Mouse (Mus musculus): ENCODE results near the gene Ube2e2. TPM values are rescaled to one million over a fixed set of nuclear protein-coding genes. Genes with fewer than 3 reads are reported as not detected.

Ube2e2 gene
- total RNA-seq (2015) (4.3 and 5.1 TPM in 2 replicates), total RNA-seq (2017) (4.8 and 5.4 TPM in 2 replicates)

GRCm38 (mm10) chr14:18893947-18894445 lies at the start of gene Ube2e2:
Gene Ube2e2 (minus strand): TSS chr14:18894267.
- ATAC-seq (ENCODE audit: poor library complexity, severe bottlenecking), result 0 out of 2 replicates have a peak, but pooled peaks have one; percentile 12

GRCm38 (mm10) chr14:18940068-18940467 lies 46.0 kb upstream of the Ube2e2 start:
- ATAC-seq (ENCODE audit: poor library complexity, severe bottlenecking), result 0 out of 2 replicates have a peak, but pooled peaks have one; percentile 30

GRCm38 (mm10) chr14:18903553-18903952 lies 9.5 kb upstream of the Ube2e2 start:
- ATAC-seq (ENCODE audit: poor library complexity, severe bottlenecking), result no peak

GRCm38 (mm10) chr14:18893121-18893946 lies 733 bp downstream of the Ube2e2 start:
- peak; percentile 88 for ATAC-seq (ENCODE audit: poor library complexity, severe bottlenecking)

GRCm38 (mm10) chr14:18889571-18889970 lies 4.5 kb downstream of the Ube2e2 start:
- ATAC-seq (ENCODE audit: poor library complexity, severe bottlenecking), result no peak

- no peak for ATAC-seq (ENCODE audit: poor library complexity, severe bottlenecking)
Measured at GRCm38 (mm10) chr14:18882493-18882892, 11.6 kb downstream of the Ube2e2 start.

GRCm38 (mm10) chr14:18870716-18871115 lies 23.4 kb downstream of the Ube2e2 start:
- no peak for ATAC-seq (ENCODE audit: poor library complexity, severe bottlenecking)

GRCm38 (mm10) chr14:18828661-18829060 lies 65.4 kb downstream of the Ube2e2 start:
- no peak for ATAC-seq (ENCODE audit: poor library complexity, severe bottlenecking)

GRCm38 (mm10) chr14:18826753-18827152 lies 67.3 kb downstream of the Ube2e2 start:
- ATAC-seq (ENCODE audit: poor library complexity, severe bottlenecking), result no peak

- ATAC-seq (ENCODE audit: poor library complexity, severe bottlenecking), result no peak
Measured at GRCm38 (mm10) chr14:18820713-18821112, 73.4 kb downstream of the Ube2e2 start.

- ATAC-seq (ENCODE audit: poor library complexity, severe bottlenecking), result no peak
Measured at GRCm38 (mm10) chr14:18796857-18797256, 97.2 kb downstream of the Ube2e2 start.

- no peak for ATAC-seq (ENCODE audit: poor library complexity, severe bottlenecking)
Measured at GRCm38 (mm10) chr14:18795787-18796186, 98.3 kb downstream of the Ube2e2 start.

- no peak for ATAC-seq (ENCODE audit: poor library complexity, severe bottlenecking)
Measured at GRCm38 (mm10) chr14:18778993-18779675, 114.9 kb downstream of the Ube2e2 start.

GRCm38 (mm10) chr14:18778241-18778640 lies 115.8 kb downstream of the Ube2e2 start:
- ATAC-seq (ENCODE audit: poor library complexity, severe bottlenecking), result no peak

GRCm38 (mm10) chr14:18776132-18776531 lies 117.9 kb downstream of the Ube2e2 start:
- no peak for ATAC-seq (ENCODE audit: poor library complexity, severe bottlenecking)

- no peak for ATAC-seq (ENCODE audit: poor library complexity, severe bottlenecking)
Measured at GRCm38 (mm10) chr14:18773724-18774123, 120.3 kb downstream of the Ube2e2 start.

GRCm38 (mm10) chr14:18759601-18760356 lies 134.3 kb downstream of the Ube2e2 start:
- no peak for ATAC-seq (ENCODE audit: poor library complexity, severe bottlenecking)

GRCm38 (mm10) chr14:18758595-18759532 lies 135.2 kb downstream of the Ube2e2 start:
- ATAC-seq (ENCODE audit: poor library complexity, severe bottlenecking), result no peak

- no peak for ATAC-seq (ENCODE audit: poor library complexity, severe bottlenecking)
Measured at GRCm38 (mm10) chr14:18758003-18758402, 136.1 kb downstream of the Ube2e2 start.

- ATAC-seq (ENCODE audit: poor library complexity, severe bottlenecking), result no peak
Measured at GRCm38 (mm10) chr14:18755410-18755809, 138.7 kb downstream of the Ube2e2 start.

Data from megakaryocyte, adult 5-6 weeks (primary cell).